Mouse (Mus musculus) hindbrain, embryonic 11.5 days (tissue): ENCODE measurements around the gene Mettl17. TPM values are rescaled to one million over a fixed set of nuclear protein-coding genes. Genes with fewer than 3 reads are reported as not detected.

ENCODE experiments used
- ATAC-seq: fragments of 200-750 bp; cut with Nextera tagmentation; 2 replicates; pipeline ENCODE4 v1.8.0; 2017; ENCODE audit warnings: mild to moderate bottlenecking, moderate TSS enrichment, moderate library complexity; ENCODE audit not compliant: low FRiP score
- DNase-seq: peaks from one replicate; pipeline ENCODE4 v3.0.0-alpha.2; 2015; ENCODE audit warnings: low spot score
- H3K27ac ChIP-seq: fragments of 300-500 bp; sonication (generic); 2 replicates; pipeline ENCODE4 v1.5.1; 2014; ENCODE audit warnings: mild to moderate bottlenecking, low read depth, low read length
- H3K27me3 ChIP-seq: fragments of 300-500 bp; sonication (generic); 2 replicates; pipeline ENCODE4 v1.6.1; 2014; ENCODE audit warnings: mild to moderate bottlenecking, low read length, moderate library complexity, mixed read lengths; ENCODE audit not compliant: control insufficient read depth, insufficient read depth
- H3K36me3 ChIP-seq: fragments of 300-500 bp; sonication (generic); 2 replicates; pipeline ENCODE4 v1.6.1; 2014; ENCODE audit warnings: mild to moderate bottlenecking, low read length, moderate library complexity, mixed read lengths; ENCODE audit not compliant: control insufficient read depth, insufficient read depth
- H3K4me1 ChIP-seq: fragments of 300-500 bp; sonication (generic); replicated peaks from 2 replicates; pipeline ENCODE4 v1.6.1; 2014; ENCODE audit warnings: low read length, mixed read lengths; ENCODE audit not compliant: control insufficient read depth, insufficient read depth
- H3K4me2 ChIP-seq: fragments of 300-500 bp; sonication (generic); replicated peaks from 2 replicates; pipeline ENCODE4 v1.6.1; 2014; ENCODE audit warnings: mild to moderate bottlenecking, low read depth, low read length
- H3K4me3 ChIP-seq: fragments of 300-500 bp; sonication (generic); 2 replicates; pipeline ENCODE4 v1.5.1; 2014; ENCODE audit warnings: low read depth, low read length
- H3K9ac ChIP-seq: fragments of 300-500 bp; sonication (generic); 2 replicates; pipeline ENCODE4 v1.6.1; 2014; ENCODE audit warnings: low read depth, low read length
- H3K9me3 ChIP-seq: fragments of 300-500 bp; sonication (generic); 2 replicates; pipeline ENCODE4 v1.6.1; 2016; ENCODE audit warnings: low read length; ENCODE audit not compliant: control insufficient read depth
- WGBS: fragments of 180-500 bp; shearing (Covaris S2); extraction: QIAGEN DNeasy Blood & Tissue Kit; methylation state at CpG from one replicate; pipeline ENCODE4 v1.1.7; 2014; 5-methylcytosine and 5-hydroxymethylcytosine counted together
- polyA plus RNA-seq: library from polyadenylated mRNA; unstranded; fragments of >200 nt; fragmentation: Nextera tagmentation; extraction: Ambion mirVana; gene quantifications from 2 replicates; pipeline ENCODE4 v1.2.1, GENCODE M21; 2014

Mettl17 gene
- polyA plus RNA-seq, 1 experiment from 2014 or later: 52.8 TPM

- ATAC-seq (no peak), DNase-seq (no peak)
- H3K4me3 ChIP-seq: no peak overlapping the region
- H3K36me3 ChIP-seq: no peaks in the 10 kb centered on the region
- H3K27ac ChIP-seq: no peak overlapping the region
- H3K27me3 ChIP-seq: no peaks in the 10 kb centered on the region
- H3K9me3 ChIP-seq: no peaks in the 10 kb centered on the region
- WGBS: 87% methylated on average over 9 of the region's 9 CpGs
- no peaks in the 10 kb centered on the region for H3K4me1 ChIP-seq
- no peak overlapping the region for H3K9ac ChIP-seq
- no peak overlapping the region for H3K4me2 ChIP-seq
Observed at GRCm38 (mm10) chr14:51903782-51904181, 19.1 kb downstream of the Mettl17 start.

- Histone ChIP-seq H3K9ac (no peak overlapping the region), H3K27me3 (no peaks in the 10 kb centered on the region), H3K4me3 (no peak overlapping the region), H3K27ac (no peak overlapping the region), H3K4me1 (no peaks in the 10 kb centered on the region), H3K9me3 (no peaks in the 10 kb centered on the region), H3K36me3 (no peaks in the 10 kb centered on the region), H3K4me2 (no peak overlapping the region)
- 74% methylated on average over 7 of the region's 7 CpGs for WGBS
- ATAC-seq: no peak
- no peak for DNase-seq
Observed at GRCm38 (mm10) chr14:51904706-51905105, 20.1 kb downstream of the Mettl17 start.

DNA sequence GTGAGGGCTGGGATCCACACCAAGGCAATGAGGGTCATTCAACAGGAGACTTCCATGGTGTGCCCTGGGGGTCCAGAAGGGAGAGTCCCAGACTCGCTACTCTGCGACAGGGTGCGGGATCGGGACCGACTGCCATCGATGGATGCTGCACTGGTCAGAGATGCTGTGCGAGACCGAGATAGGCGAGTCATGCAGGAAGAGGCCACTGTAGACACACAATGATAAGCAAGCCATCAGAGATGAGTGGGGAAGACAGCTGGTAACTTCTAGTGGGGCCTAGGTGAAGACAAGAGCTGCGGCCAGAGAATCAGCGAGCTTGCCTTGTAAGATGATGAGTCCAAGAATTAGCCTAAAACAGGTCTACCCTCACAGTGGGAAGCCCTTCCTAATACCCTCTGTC lies 21.5 kb downstream of the Mettl17 start:
- Histone ChIP-seq H3K4me3 (no peak overlapping the region), H3K27me3 (no peaks in the 10 kb centered on the region), H3K4me2 (no peak overlapping the region), H3K9me3 (no peaks in the 10 kb centered on the region), H3K27ac (no peak overlapping the region), H3K9ac (no peak overlapping the region), H3K4me1 (no peaks in the 10 kb centered on the region), H3K36me3 (no peaks in the 10 kb centered on the region)
- ATAC-seq: no peak
- DNase-seq: no peak
- WGBS: 92% methylated on average over 11 of the region's 11 CpGs

- ATAC-seq (no peak), DNase-seq (no peak)
- Histone ChIP-seq H3K36me3 (no peaks in the 10 kb centered on the region), H3K4me3 (no peak overlapping the region), H3K4me2 (no peak overlapping the region), H3K27ac (no peak overlapping the region), H3K27me3 (peaks cover 12% of the 10 kb centered on the region), H3K4me1 (peaks cover 6% of the 10 kb centered on the region; the same call in 1 of the 2 replicates), H3K9me3 (no peaks in the 10 kb centered on the region), H3K9ac (no peak overlapping the region)
- 91% methylated on average over 10 of the region's 10 CpGs for WGBS
Observed at GRCm38 (mm10) chr14:51911301-51911700, 26.7 kb downstream of the Mettl17 start.

DNA sequence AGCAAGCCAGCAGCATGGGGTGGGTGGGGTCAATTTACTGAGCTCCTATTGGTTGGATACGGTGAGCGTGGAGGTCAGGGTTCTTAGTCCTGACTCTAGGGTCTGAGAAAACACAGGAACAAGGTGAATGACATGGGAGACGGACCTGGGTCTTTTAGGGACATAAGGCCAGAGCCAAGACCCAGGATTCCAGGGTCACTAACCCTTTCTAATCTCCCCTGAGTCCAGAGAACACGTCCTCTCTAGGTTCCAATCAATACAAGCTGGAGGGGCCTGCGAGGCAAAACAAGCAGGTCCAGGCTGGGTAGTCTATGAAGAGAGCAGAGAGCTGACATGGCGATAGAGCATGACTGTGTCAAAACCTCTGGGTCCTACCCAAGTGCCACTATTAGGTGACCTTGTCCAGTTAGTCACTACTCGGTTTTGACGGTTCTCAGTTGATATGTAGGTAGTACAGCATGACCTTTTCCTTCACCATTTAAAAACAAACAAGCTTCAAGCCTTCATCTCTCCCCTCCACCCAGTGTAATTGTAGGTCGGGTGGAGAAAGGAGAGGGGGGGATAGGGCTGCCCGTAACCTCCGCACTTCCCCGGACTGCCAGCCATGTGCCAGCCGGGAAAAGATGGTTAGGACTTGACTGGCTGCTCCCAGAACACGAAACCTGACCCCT lies 27.9 kb downstream of the Mettl17 start:
- peaks cover 12% of the 10 kb centered on the region for H3K27me3 ChIP-seq
- no peaks in the 10 kb centered on the region for H3K9me3 ChIP-seq
- peaks cover 6% of the 10 kb centered on the region; the same call in 1 of the 2 replicates for H3K4me1 ChIP-seq
- ATAC-seq (peak; percentile 34), DNase-seq (no peak)
- no peak overlapping the region for H3K27ac ChIP-seq
- peak overlapping the region; percentile 99 for H3K4me2 ChIP-seq
- H3K9ac ChIP-seq: peak overlapping the region; percentile 59; the same call in 1 of the 2 replicates
- peak overlapping the region; percentile 53 for H3K4me3 ChIP-seq
- H3K36me3 ChIP-seq: no peaks in the 10 kb centered on the region
- 5% methylated on average over 14 of the region's 14 CpGs for WGBS

DNA sequence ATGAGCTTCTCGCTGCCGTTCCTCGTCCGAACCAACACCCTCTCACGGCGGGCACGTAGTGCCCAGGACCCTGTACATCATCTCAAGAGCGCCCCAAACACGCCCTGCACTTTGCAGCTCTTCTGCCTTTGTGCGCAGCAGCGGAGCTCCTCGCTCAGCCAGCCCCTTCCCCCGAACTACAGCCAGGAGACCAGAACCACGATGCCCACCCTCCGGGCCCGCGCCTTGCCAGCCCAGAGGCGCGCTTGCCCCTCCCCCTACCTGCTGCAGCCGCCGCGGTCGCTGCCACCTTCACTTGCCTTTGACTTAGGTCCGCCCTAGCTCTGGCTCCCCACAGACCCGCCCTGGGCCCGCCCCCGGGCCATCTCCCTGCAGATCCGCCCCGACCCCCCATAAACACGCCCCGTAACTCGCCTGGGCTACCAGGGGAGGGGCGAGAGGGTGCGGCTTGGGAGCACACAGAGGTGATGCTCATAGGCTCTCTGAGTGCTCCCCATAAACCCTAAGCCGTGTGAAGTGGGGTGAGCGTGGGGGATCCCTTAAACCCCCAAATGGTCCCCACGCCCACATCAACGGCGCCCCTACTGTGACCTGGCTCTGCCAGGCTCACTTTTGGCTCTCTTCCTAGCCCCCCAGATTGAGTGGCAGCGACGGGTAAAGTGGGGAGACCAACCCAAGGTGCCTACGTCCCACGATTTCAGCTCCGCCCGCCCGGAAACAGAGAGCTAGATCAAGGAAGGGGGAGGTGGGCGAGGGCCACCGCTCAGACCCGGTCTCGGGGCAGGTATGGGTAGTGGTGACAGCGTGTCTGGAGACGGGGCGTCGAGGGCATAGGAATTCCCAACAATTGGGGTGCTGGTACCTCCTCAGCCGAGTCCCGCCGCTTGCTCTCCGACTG lies 28.7 kb downstream of the Mettl17 start:
- under 1% methylated on average over 49 of the region's 58 CpGs for WGBS
- Histone ChIP-seq H3K9me3 (no peaks in the 10 kb centered on the region), H3K27ac (no peak overlapping the region)

GRCm38 (mm10) chr14:51913960-51914762 lies 29.5 kb downstream of the Mettl17 start, which contains the start of gene Ndrg2:
Gene Ndrg2 (minus strand): TSS chr14:51914158.
- Histone ChIP-seq H3K4me2 (peak within 1 kb of the TSS; percentile 99), H3K9me3 (no peaks in the 10 kb centered on the region), H3K4me1 (peaks cover 6% of the 10 kb centered on the region; the same call in 1 of the 2 replicates), H3K9ac (peak within 1 kb of the TSS; percentile 59), H3K27me3 (peaks cover 12% of the 10 kb centered on the region), H3K27ac (no peak within 1 kb of the TSS), H3K36me3 (no peaks in the 10 kb centered on the region), H3K4me3 (peak within 1 kb of the TSS; percentile 53)
- ATAC-seq (peak; percentile 62), DNase-seq (peak; percentile 57)
- 3% methylated on average over 23 of the region's 23 CpGs for WGBS

More for the DNA sequence above, 28.7 kb downstream of the Mettl17 start:
- peak; percentile 67 for ATAC-seq
- Histone ChIP-seq H3K27me3 (peaks cover 12% of the 10 kb centered on the region), H3K9ac (peak overlapping the region; percentile 59), H3K4me1 (peaks cover 6% of the 10 kb centered on the region; the same call in 1 of the 2 replicates), H3K4me3 (peak overlapping the region; percentile 53), H3K36me3 (no peaks in the 10 kb centered on the region), H3K4me2 (peak overlapping the region; percentile 99)
- peak; percentile 56 for DNase-seq

DNA sequence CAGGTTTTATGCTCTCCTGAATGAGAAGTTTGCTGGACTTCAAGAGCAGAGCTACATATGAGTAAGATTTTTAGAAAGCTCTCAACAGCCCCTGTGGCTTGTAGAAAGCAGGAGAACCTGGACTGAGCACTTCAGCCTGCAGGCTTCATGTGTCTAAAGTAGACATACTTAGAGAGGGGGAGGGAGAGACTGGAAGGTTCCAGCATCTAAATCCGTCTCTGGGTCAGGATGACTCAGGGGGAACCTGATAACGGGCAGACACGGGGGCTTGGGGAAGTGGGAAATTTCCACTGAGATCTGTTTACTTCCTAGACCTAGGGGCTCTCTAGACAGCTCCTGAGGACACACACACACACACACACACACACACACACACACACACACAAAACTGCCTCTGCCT lies 30.4 kb downstream of the Mettl17 start:
- Histone ChIP-seq H3K27me3 (peaks cover 12% of the 10 kb centered on the region), H3K9me3 (no peaks in the 10 kb centered on the region), H3K9ac (no peak overlapping the region), H3K4me1 (peaks cover 6% of the 10 kb centered on the region; the same call in 1 of the 2 replicates), H3K27ac (no peak overlapping the region), H3K36me3 (no peaks in the 10 kb centered on the region), H3K4me3 (no peak overlapping the region), H3K4me2 (no peak overlapping the region)
- no peak for ATAC-seq
- 43% methylated on average over 3 of the region's 3 CpGs for WGBS
- no peak for DNase-seq
